Mouse (Mus musculus) stomach, postnatal 0 days (tissue): ENCODE data around the gene Kcnip4. TPM values are rescaled to one million over a fixed set of nuclear protein-coding genes. Genes with fewer than 3 reads are reported as not detected.
A peak's percentile ranks its signal among the peaks of the same experiment; 100 is the strongest.

Experiments
- ATAC-seq: fragments of 200-750 bp; cut with Nextera tagmentation; 2 replicates; pipeline ENCODE4 v1.8.0; 2017; ENCODE audit not compliant: low FRiP score, low TSS enrichment
- DNase-seq: peaks from one replicate; pipeline ENCODE4 v3.0.0-alpha.2; 2016; ENCODE audit warnings: low spot score
- H3K27ac ChIP-seq: fragments of 300-500 bp; sonication (generic); replicated peaks from 2 replicates; pipeline ENCODE4 v1.5.1; 2014; ENCODE audit warnings: mild to moderate bottlenecking, control low read depth
- H3K27me3 ChIP-seq: fragments of 300-500 bp; sonication (generic); 2 replicates; pipeline ENCODE4 v1.6.1; 2014; ENCODE audit warnings: low read length; ENCODE audit not compliant: control insufficient read depth, insufficient read depth
- H3K36me3 ChIP-seq: fragments of 300-500 bp; sonication (generic); 2 replicates; pipeline ENCODE4 v1.6.1; 2014; ENCODE audit warnings: low read length, mixed read lengths; ENCODE audit not compliant: control insufficient read depth, insufficient read depth
- H3K4me1 ChIP-seq: fragments of 300-500 bp; sonication (generic); replicated peaks from 2 replicates; pipeline ENCODE4 v1.6.1; 2014; ENCODE audit warnings: antibody characterized with exemption; ENCODE audit not compliant: control insufficient read depth, insufficient read depth
- H3K4me2 ChIP-seq: fragments of 300-500 bp; sonication (generic); replicated peaks from 2 replicates; pipeline ENCODE4 v1.6.1; 2014; ENCODE audit warnings: low read depth, mild to moderate bottlenecking, control low read depth, moderate library complexity
- H3K4me3 ChIP-seq: fragments of 300-500 bp; sonication (generic); 2 replicates; pipeline ENCODE4 v1.5.1; 2014; ENCODE audit warnings: low read depth, low read length, control low read depth
- H3K9ac ChIP-seq: fragments of 300-500 bp; sonication (generic); 2 replicates; pipeline ENCODE4 v1.6.1; 2014; ENCODE audit warnings: mild to moderate bottlenecking, low read length, control low read depth, mixed read lengths
- H3K9me3 ChIP-seq: fragments of 300-500 bp; sonication (generic); 2 replicates; pipeline ENCODE4 v1.6.1; 2016; ENCODE audit warnings: low read length; ENCODE audit not compliant: control insufficient read depth
- CTCF ChIP-seq: IDR thresholded peaks from 2 replicates; pipeline ENCODE4 v1.5.1; 2016; ENCODE audit warnings: antibody characterized with exemption, low read depth, mild to moderate bottlenecking, moderate library complexity
- EP300 ChIP-seq: optimal IDR thresholded peaks from 2 replicates; pipeline ENCODE3; 2016; ENCODE audit warnings: antibody characterized with exemption
- WGBS: fragments of 180-500 bp; shearing (Covaris S2); extraction: QIAGEN DNeasy Blood & Tissue Kit; methylation state at CpG from one replicate; pipeline ENCODE4 v1.1.7; 2014; 5-methylcytosine and 5-hydroxymethylcytosine counted together
- polyA plus RNA-seq: library from polyadenylated mRNA; unstranded; fragments of >200 nt; fragmentation: Nextera tagmentation; extraction: Ambion mirVana; gene quantifications from 2 replicates; pipeline ENCODE4 v1.2.1, GENCODE M21; 2015

Kcnip4 gene
- polyA plus RNA-seq, 1 experiment from 2014 or later, result 1.3 TPM

GRCm38 (mm10) chr5:48402497-48402896 lies 1122.2 kb downstream of the Kcnip4 start:
- Histone ChIP-seq H3K9me3 (no peaks in the 10 kb centered on the region), H3K4me1 (no peaks in the 10 kb centered on the region), H3K27me3 (no peaks in the 10 kb centered on the region), H3K9ac (no peak overlapping the region), H3K36me3 (0 out of 2 replicates have a peak, but pooled peaks cover 4% of the 10 kb centered on the region), H3K4me3 (no peak overlapping the region), H3K4me2 (no peak overlapping the region), H3K27ac (no peak overlapping the region)
- DNase-seq (no peak), ATAC-seq (no peak)
- TF ChIP-seq EP300 (no peak), CTCF (no peak)
- 67% methylated on average over 3 of the region's 3 CpGs for WGBS

- TF ChIP-seq EP300 (no peak), CTCF (no peak)
- under 1% methylated on average over 44 of the region's 44 CpGs for WGBS
- H3K9ac ChIP-seq, result peak overlapping the region; percentile 92
- H3K4me1 ChIP-seq, result no peaks in the 10 kb centered on the region
- no peaks in the 10 kb centered on the region; the same call in 1 of the 2 replicates for H3K36me3 ChIP-seq
- peak; percentile 94 for DNase-seq
- peak overlapping the region; percentile 73 for H3K4me2 ChIP-seq
- no peaks in the 10 kb centered on the region for H3K27me3 ChIP-seq
- H3K27ac ChIP-seq, result peak overlapping the region; percentile 78
- peak overlapping the region; percentile 95 for H3K4me3 ChIP-seq
- peak; percentile 100 for ATAC-seq
- H3K9me3 ChIP-seq, result no peaks in the 10 kb centered on the region
These were observed 1152.6 kb downstream of the Kcnip4 start for GRCm38 (mm10) chr5:48371890-48372766.

GRCm38 (mm10) chr5:48349309-48349708 lies 1175.4 kb downstream of the Kcnip4 start:
- TF ChIP-seq CTCF (no peak), EP300 (no peak)
- ATAC-seq (no peak), DNase-seq (no peak)
- no peak overlapping the region for H3K9ac ChIP-seq
- H3K27me3 ChIP-seq, result no peaks in the 10 kb centered on the region
- WGBS, result 89% methylated on average over 1 of the region's 1 CpGs
- H3K36me3 ChIP-seq, result no peaks in the 10 kb centered on the region
- H3K9me3 ChIP-seq, result no peaks in the 10 kb centered on the region
- H3K27ac ChIP-seq, result no peak overlapping the region
- H3K4me3 ChIP-seq, result no peak overlapping the region
- no peak overlapping the region for H3K4me2 ChIP-seq
- H3K4me1 ChIP-seq, result no peaks in the 10 kb centered on the region

GRCm38 (mm10) chr5:48345983-48346648 lies 1178.6 kb downstream of the Kcnip4 start:
- Histone ChIP-seq H3K9ac (no peak overlapping the region), H3K27me3 (no peaks in the 10 kb centered on the region), H3K27ac (no peak overlapping the region), H3K4me1 (no peaks in the 10 kb centered on the region), H3K36me3 (no peaks in the 10 kb centered on the region), H3K9me3 (no peaks in the 10 kb centered on the region), H3K4me2 (no peak overlapping the region), H3K4me3 (no peak overlapping the region)
- ATAC-seq (no peak), DNase-seq (no peak)
- TF ChIP-seq EP300 (no peak), CTCF (no peak)
- 93% methylated on average over 2 of the region's 2 CpGs for WGBS

- H3K4me3 ChIP-seq, result no peak overlapping the region
- no peaks in the 10 kb centered on the region for H3K4me1 ChIP-seq
- H3K27ac ChIP-seq, result no peak overlapping the region
- no peaks in the 10 kb centered on the region for H3K9me3 ChIP-seq
- H3K4me2 ChIP-seq, result no peak overlapping the region
- TF ChIP-seq EP300 (no peak), CTCF (peak; percentile 77)
- no peaks in the 10 kb centered on the region for H3K27me3 ChIP-seq
- 20% methylated on average over 5 of the region's 5 CpGs for WGBS
- no peaks in the 10 kb centered on the region for H3K36me3 ChIP-seq
- peak; percentile 74; the same call in 1 of the 2 replicates for ATAC-seq
- DNase-seq, result no peak
- no peak overlapping the region for H3K9ac ChIP-seq
These were observed 1179.4 kb downstream of the Kcnip4 start for GRCm38 (mm10) chr5:48345095-48345982.
